Mouse (Mus musculus): ENCODE results near the gene Gm10447. TPM values are rescaled to one million over a fixed set of nuclear protein-coding genes. Genes with fewer than 3 reads are reported as not detected.

Gene Gm10447
- polyA plus RNA-seq, 1 experiment from 2014 or later = not detected

DNA sequence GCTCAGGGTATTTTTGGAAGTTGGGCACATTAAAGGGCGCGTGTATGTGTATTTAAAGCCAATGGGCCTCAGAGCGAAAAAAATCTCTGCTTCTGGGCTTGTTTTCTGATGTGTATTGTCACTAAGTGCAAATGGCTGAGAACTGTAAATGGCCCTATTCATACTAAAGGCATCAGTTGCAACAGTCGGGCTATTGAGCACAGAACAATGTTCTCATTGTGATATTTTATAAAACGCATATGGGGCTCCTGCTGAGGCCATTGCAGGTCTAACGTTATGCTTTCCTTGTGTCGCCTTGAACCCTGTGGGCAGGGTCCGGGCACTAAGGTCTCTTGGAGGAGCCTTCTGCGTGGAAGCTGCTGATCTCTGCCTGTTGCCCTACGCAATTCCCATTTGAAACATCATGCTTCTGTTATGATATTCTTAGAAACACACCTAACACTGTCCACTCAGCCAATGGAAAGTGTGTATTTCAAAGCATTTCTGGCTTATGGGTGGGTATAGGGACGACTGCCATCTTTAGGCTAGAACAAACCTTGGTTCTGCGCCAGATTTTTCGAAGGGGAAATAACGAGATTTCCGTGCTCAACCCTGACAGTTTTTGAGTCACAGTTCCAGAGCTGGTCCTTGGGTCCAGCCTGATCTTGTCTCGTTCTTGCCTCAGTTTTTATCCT is 12.5 kb upstream of the Gm10447 start:
- H3K27me3 ChIP-seq (ENCODE audit: control insufficient read depth, insufficient read depth, low read length) = peaks cover 51% of the 10 kb centered on the region
- no peaks in the 10 kb centered on the region for H3K9me3 ChIP-seq (replicated peaks; ENCODE audit: control insufficient read depth, low read length)
- H3K36me3 ChIP-seq (ENCODE audit: control insufficient read depth, insufficient read depth, low read length) = no peaks in the 10 kb centered on the region
- WGBS (ENCODE audit: insufficient replicate concordance) = 38% methylated on average over 16 of the region's 16 CpGs
- peaks cover 7% of the 10 kb centered on the region; the same call in 1 of the 2 replicates for H3K4me1 ChIP-seq (ENCODE audit: control insufficient read depth, insufficient read depth, low read length)
- H3K27ac ChIP-seq (ENCODE audit: low read depth, low read length) = no peak overlapping the region
- H3K4me3 ChIP-seq (ENCODE audit: low read depth, low read length) = no peak overlapping the region
- H3K9ac ChIP-seq (ENCODE audit: low read depth, low read length) = no peak overlapping the region
- peak overlapping the region; percentile 63 for H3K4me2 ChIP-seq
- ATAC-seq (replicated peaks; ENCODE audit: insufficient number of reproducible peaks, low FRiP score, low TSS enrichment) = no peak

DNA sequence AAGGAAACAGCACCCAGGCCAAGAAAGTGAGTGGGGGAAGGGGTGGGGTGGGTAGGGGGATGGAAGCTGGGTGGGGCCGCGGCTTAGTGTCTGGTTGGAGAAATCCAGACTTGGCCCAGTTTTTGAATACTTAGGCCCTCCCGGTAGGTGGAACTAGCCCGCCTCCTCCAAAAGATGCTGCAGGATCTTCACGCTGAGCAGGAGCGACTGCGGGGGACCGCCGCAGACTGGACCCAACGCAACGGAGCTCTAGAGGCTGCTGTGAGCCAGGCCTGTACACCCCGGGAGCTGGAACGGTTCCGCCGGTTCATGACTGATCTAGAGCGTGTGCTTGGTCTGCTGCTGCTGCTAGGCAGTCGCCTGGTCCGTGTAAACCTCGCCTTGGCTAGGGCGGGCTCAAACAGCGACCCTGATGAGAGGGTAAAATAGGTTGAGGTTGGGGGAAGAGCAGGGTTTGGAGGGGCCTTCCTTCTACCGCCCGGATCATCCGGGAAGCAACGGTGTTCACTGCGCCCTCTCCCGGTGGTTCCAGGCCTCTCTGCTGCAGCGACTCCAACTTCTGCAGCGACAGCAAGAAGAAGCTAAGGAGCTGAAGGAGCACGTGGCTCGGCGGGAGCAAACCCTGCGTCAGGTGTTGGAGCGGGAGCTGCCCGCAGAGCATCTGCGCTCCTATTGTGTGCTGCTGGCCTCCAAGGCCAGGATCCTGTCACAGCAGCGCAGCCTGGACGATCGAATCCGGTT is 9.5 kb upstream of the Gm10447 start:
- Histone ChIP-seq H3K9ac (ENCODE audit: low read depth, low read length) (peak overlapping the region; percentile 61), H3K36me3 (ENCODE audit: control insufficient read depth, insufficient read depth, low read length) (no peaks in the 10 kb centered on the region), H3K9me3 (replicated peaks; ENCODE audit: control insufficient read depth, low read length) (no peaks in the 10 kb centered on the region), H3K27ac (ENCODE audit: low read depth, low read length) (no peak overlapping the region), H3K4me3 (ENCODE audit: low read depth, low read length) (peak overlapping the region; percentile 35), H3K27me3 (ENCODE audit: control insufficient read depth, insufficient read depth, low read length) (peaks cover 69% of the 10 kb centered on the region), H3K4me1 (ENCODE audit: control insufficient read depth, insufficient read depth, low read length) (peaks cover 7% of the 10 kb centered on the region; the same call in 1 of the 2 replicates), H3K4me2 (peak overlapping the region; percentile 72)
- 8% methylated on average over 40 of the region's 40 CpGs for WGBS (ENCODE audit: insufficient replicate concordance)
- no peak for ATAC-seq (replicated peaks; ENCODE audit: insufficient number of reproducible peaks, low FRiP score, low TSS enrichment)

DNA sequence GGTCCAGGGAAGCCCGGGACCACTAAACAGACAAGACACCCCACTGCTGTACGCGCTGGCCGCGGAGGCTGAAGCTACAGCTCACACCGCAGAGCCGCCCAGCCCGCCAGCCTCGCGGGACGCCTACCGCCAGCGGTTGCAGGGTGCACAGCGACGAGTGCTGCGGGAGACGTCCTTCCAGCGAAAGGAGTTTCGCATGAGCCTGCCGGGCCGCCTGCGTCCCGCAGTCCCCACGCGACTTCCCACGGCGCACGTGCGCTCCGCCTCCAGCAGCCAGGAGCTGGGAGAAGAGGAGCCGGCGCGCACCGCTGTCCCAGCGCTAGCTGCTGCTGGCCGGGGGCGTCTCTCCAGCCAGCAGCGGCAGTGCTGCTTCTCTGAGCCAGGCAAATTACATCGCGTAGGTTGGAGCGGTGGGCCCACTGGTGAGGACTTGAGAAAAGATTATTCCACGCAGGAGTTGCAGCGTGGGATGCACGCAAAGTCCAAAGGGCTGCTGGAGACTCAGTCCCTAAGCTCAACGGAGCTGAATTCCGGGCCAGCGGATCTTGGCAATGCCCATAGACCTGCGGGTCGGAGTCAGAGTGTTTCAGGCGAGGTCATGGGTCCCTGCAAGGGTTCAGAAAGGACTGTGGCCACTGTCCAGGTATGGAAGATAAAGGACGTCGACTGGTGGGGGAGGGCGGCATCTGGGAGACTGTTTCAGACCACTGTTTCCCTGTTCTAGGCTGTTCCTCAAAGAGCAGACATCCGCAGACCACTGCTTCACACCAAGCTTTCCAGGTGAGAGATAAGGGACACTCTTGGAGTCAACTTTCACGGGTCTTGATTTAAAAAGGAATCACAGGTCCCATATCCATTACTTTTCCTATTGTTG is 6.9 kb upstream of the Gm10447 start:
- peak overlapping the region; percentile 44; the same call in 1 of the 2 replicates for H3K9ac ChIP-seq (ENCODE audit: low read depth, low read length)
- H3K27me3 ChIP-seq (ENCODE audit: control insufficient read depth, insufficient read depth, low read length) = peaks cover 63% of the 10 kb centered on the region
- peak overlapping the region; percentile 47 for H3K4me3 ChIP-seq (ENCODE audit: low read depth, low read length)
- peak overlapping the region; percentile 86 for H3K4me2 ChIP-seq
- 6% methylated on average over 55 of the region's 55 CpGs for WGBS (ENCODE audit: insufficient replicate concordance)
- ATAC-seq (replicated peaks; ENCODE audit: insufficient number of reproducible peaks, low FRiP score, low TSS enrichment) = no peak
- H3K9me3 ChIP-seq (replicated peaks; ENCODE audit: control insufficient read depth, low read length) = no peaks in the 10 kb centered on the region
- no peak overlapping the region for H3K27ac ChIP-seq (ENCODE audit: low read depth, low read length)
- H3K36me3 ChIP-seq (ENCODE audit: control insufficient read depth, insufficient read depth, low read length) = no peaks in the 10 kb centered on the region
- no peaks in the 10 kb centered on the region; the same call in 1 of the 2 replicates for H3K4me1 ChIP-seq (ENCODE audit: control insufficient read depth, insufficient read depth, low read length)

DNA sequence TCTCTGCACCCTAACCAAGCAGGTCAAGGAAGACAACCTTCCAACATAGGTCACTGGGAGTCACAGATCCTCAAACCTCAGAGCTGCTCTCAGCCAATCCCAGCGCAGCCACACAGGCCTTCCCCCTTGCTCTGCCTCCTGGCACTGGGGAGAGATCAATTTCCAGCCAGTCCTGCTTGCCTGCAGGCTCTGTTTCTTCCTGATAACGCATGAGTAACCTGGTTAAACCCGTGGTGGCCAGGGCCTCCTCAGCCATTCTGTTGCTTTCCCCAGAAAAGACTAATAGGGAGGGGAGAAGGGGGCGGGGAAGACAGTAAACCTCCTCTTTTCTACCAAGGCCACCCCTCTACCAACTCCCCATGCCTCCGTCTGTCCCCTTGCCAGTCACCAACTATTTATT is 4.8 kb upstream of the Gm10447 start:
- Histone ChIP-seq H3K4me2 (no peak overlapping the region), H3K27ac (ENCODE audit: low read depth, low read length) (no peak overlapping the region), H3K9me3 (replicated peaks; ENCODE audit: control insufficient read depth, low read length) (no peaks in the 10 kb centered on the region), H3K4me3 (ENCODE audit: low read depth, low read length) (no peak overlapping the region), H3K27me3 (ENCODE audit: control insufficient read depth, insufficient read depth, low read length) (peaks cover 57% of the 10 kb centered on the region), H3K9ac (ENCODE audit: low read depth, low read length) (no peak overlapping the region), H3K4me1 (ENCODE audit: control insufficient read depth, insufficient read depth, low read length) (no peaks in the 10 kb centered on the region; the same call in 1 of the 2 replicates), H3K36me3 (ENCODE audit: control insufficient read depth, insufficient read depth, low read length) (no peaks in the 10 kb centered on the region)
- no peak for ATAC-seq (replicated peaks; ENCODE audit: insufficient number of reproducible peaks, low FRiP score, low TSS enrichment)
- 26% methylated on average over 5 of the region's 5 CpGs for WGBS (ENCODE audit: insufficient replicate concordance)

DNA sequence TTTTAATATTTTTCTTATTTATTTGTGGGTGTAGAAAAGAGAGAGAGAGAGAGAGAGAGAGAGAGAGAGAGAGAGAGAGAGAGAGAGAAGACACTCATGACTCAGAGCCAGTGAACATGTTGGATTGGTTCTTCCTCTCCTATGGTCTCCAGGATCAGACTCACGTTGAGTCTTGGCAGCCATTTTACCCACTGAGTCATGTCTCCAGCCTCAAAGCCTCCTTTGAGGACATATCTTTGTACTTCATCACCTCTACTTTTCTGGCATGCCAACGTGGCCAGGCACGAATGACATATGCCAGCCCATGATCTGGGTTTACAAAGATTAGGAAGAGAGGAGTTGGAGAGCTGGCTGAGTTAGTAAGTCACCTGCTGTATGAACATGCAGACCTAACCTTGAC is 3.3 kb upstream of the Gm10447 start:
- no peak overlapping the region for H3K4me2 ChIP-seq
- H3K9me3 ChIP-seq (replicated peaks; ENCODE audit: control insufficient read depth, low read length) = no peaks in the 10 kb centered on the region
- H3K9ac ChIP-seq (ENCODE audit: low read depth, low read length) = no peak overlapping the region
- no peaks in the 10 kb centered on the region for H3K36me3 ChIP-seq (ENCODE audit: control insufficient read depth, insufficient read depth, low read length)
- no peak overlapping the region for H3K4me3 ChIP-seq (ENCODE audit: low read depth, low read length)
- no peak overlapping the region for H3K27ac ChIP-seq (ENCODE audit: low read depth, low read length)
- no peaks in the 10 kb centered on the region for H3K4me1 ChIP-seq (ENCODE audit: control insufficient read depth, insufficient read depth, low read length)
- WGBS (ENCODE audit: insufficient replicate concordance) = 66% methylated on average over 3 of the region's 3 CpGs
- ATAC-seq (replicated peaks; ENCODE audit: insufficient number of reproducible peaks, low FRiP score, low TSS enrichment) = no peak
- H3K27me3 ChIP-seq (ENCODE audit: control insufficient read depth, insufficient read depth, low read length) = peaks cover 41% of the 10 kb centered on the region

DNA sequence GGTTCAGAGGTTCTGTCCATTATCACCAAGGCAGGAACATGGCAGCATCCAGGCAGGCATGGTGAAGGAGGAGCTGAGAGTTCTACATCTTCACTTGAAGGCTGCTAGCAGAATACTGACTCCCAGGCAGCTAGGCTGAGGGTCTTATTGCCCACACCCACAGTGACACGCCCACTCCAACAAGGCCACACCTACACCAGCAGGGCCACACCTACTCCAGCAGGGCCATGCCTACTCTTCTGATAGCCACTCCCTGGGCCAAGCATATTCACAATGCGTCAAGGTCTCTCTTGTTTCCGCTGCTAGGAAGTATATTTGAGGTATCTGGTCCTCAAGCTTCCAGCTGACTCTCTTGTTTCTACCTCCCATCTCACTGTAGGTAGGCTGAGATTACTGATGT is 2.1 kb upstream of the Gm10447 start:
- H3K4me1 ChIP-seq (ENCODE audit: control insufficient read depth, insufficient read depth, low read length) = no peaks in the 10 kb centered on the region
- WGBS (ENCODE audit: insufficient replicate concordance) = 57% methylated on average over 3 of the region's 3 CpGs
- no peaks in the 10 kb centered on the region for H3K9me3 ChIP-seq (replicated peaks; ENCODE audit: control insufficient read depth, low read length)
- H3K36me3 ChIP-seq (ENCODE audit: control insufficient read depth, insufficient read depth, low read length) = no peaks in the 10 kb centered on the region
- H3K27me3 ChIP-seq (ENCODE audit: control insufficient read depth, insufficient read depth, low read length) = peaks cover 29% of the 10 kb centered on the region
- no peak overlapping the region for H3K27ac ChIP-seq (ENCODE audit: low read depth, low read length)
- no peak overlapping the region for H3K9ac ChIP-seq (ENCODE audit: low read depth, low read length)
- H3K4me2 ChIP-seq = no peak overlapping the region
- ATAC-seq (replicated peaks; ENCODE audit: insufficient number of reproducible peaks, low FRiP score, low TSS enrichment) = no peak
- H3K4me3 ChIP-seq (ENCODE audit: low read depth, low read length) = no peak overlapping the region

DNA sequence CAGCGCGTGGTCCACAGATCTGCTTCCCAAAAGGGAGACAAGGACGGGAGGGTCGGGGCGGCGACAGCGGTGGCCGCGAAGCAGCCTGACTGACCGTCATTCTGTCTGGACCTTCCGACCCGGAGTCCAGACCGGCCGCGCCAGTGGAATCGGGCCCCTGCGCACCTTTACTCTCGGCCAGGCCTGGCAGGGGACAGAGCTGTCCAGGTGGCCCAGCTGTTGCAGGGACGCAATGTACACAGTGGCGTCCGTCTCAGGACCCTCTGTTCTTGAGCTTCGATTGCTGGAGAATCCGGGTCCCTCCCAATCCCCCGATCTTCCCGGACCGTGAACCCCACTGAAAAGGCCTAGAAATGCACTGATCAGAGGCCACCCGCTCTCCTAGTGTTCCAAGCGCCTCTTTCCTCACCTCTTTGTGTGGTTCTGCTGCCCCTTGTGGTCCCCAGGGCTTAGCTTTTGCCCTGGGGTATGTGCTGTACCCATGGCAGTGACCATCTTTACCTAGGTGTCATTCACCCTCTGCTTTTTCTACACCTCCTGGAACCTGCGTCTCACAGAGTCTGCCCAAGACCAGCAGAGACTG is 553 bp upstream of the Gm10447 start:
- Histone ChIP-seq H3K9ac (ENCODE audit: low read depth, low read length) (peak overlapping the region; percentile 73), H3K27me3 (ENCODE audit: control insufficient read depth, insufficient read depth, low read length) (peaks cover 14% of the 10 kb centered on the region), H3K4me2 (peak overlapping the region; percentile 80), H3K36me3 (ENCODE audit: control insufficient read depth, insufficient read depth, low read length) (no peaks in the 10 kb centered on the region), H3K4me1 (ENCODE audit: control insufficient read depth, insufficient read depth, low read length) (no peaks in the 10 kb centered on the region), H3K27ac (ENCODE audit: low read depth, low read length) (no peak overlapping the region), H3K4me3 (ENCODE audit: low read depth, low read length) (peak overlapping the region; percentile 49), H3K9me3 (replicated peaks; ENCODE audit: control insufficient read depth, low read length) (no peaks in the 10 kb centered on the region)
- 6% methylated on average over 29 of the region's 29 CpGs for WGBS (ENCODE audit: insufficient replicate concordance)
- 0 out of 2 replicates have a peak, but pooled peaks have one; percentile 11 for ATAC-seq (replicated peaks; ENCODE audit: insufficient number of reproducible peaks, low FRiP score, low TSS enrichment)

DNA sequence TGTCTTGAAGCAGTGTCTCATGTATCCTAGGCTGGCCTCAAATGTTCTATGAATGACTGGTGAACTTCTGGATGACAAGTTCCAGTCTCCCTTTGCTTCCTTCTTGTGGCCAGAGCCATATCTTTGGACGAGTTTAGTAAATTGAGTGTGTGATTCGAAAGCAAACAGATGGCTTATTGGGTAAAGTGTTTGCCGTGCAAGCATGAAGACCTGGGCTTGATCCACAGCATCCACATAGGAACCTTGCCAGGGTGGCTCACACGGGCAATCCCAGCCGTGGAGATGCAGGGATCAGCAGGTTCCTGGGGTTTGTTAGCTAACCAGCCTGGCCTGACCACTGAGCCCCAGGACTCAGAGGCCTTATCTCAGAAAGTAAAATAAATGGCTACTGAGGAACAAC is 3.9 kb downstream of the Gm10447 start:
- WGBS (ENCODE audit: insufficient replicate concordance) = 83% methylated on average over 5 of the region's 5 CpGs
- Histone ChIP-seq H3K9me3 (replicated peaks; ENCODE audit: control insufficient read depth, low read length) (no peaks in the 10 kb centered on the region), H3K4me3 (ENCODE audit: low read depth, low read length) (no peak overlapping the region), H3K4me2 (no peak overlapping the region), H3K27ac (ENCODE audit: low read depth, low read length) (no peak overlapping the region), H3K36me3 (ENCODE audit: control insufficient read depth, insufficient read depth, low read length) (no peaks in the 10 kb centered on the region), H3K9ac (ENCODE audit: low read depth, low read length) (no peak overlapping the region), H3K4me1 (ENCODE audit: control insufficient read depth, insufficient read depth, low read length) (no peaks in the 10 kb centered on the region), H3K27me3 (ENCODE audit: control insufficient read depth, insufficient read depth, low read length) (0 out of 2 replicates have a peak, but pooled peaks cover 5% of the 10 kb centered on the region)
- no peak for ATAC-seq (replicated peaks; ENCODE audit: insufficient number of reproducible peaks, low FRiP score, low TSS enrichment)
